Mouse (Mus musculus) intestine, embryonic 15.5 days (tissue): ENCODE data around the gene Zdhhc18. TPM values are rescaled to one million over a fixed set of nuclear protein-coding genes. Genes with fewer than 3 reads are reported as not detected.
A peak's percentile ranks its signal among the peaks of the same experiment; 100 is the strongest.

Experiments
- ATAC-seq: fragments of 200-750 bp; cut with Nextera tagmentation; 2 replicates; pipeline ENCODE4 v1.8.0; 2017; ENCODE audit warnings: moderate TSS enrichment, moderate library complexity
- H3K27ac ChIP-seq: fragments of 300-500 bp; sonication (generic); 2 replicates; pipeline ENCODE4 v1.5.1; 2015; ENCODE audit warnings: mild to moderate bottlenecking, inconsistent platforms
- H3K27me3 ChIP-seq: fragments of 300-500 bp; sonication (generic); replicated peaks from 2 replicates; pipeline ENCODE4 v1.6.1; 2015; ENCODE audit warnings: inconsistent platforms
- H3K36me3 ChIP-seq: fragments of 300-500 bp; sonication (generic); 2 replicates; pipeline ENCODE4 v1.6.1; 2015; ENCODE audit warnings: inconsistent platforms
- H3K4me1 ChIP-seq: fragments of 300-500 bp; sonication (generic); replicated peaks from 2 replicates; pipeline ENCODE4 v1.6.1; 2015; ENCODE audit warnings: inconsistent platforms
- H3K4me2 ChIP-seq: fragments of 300-500 bp; sonication (generic); replicated peaks from 2 replicates; pipeline ENCODE4 v1.6.1; 2015; ENCODE audit warnings: mild to moderate bottlenecking, inconsistent platforms
- H3K4me3 ChIP-seq: fragments of 300-500 bp; sonication (generic); replicated peaks from 2 replicates; pipeline ENCODE4 v1.5.1; 2015; ENCODE audit warnings: inconsistent platforms
- H3K9ac ChIP-seq: fragments of 300-500 bp; sonication (generic); 2 replicates; pipeline ENCODE4 v1.6.1; 2015; ENCODE audit warnings: inconsistent platforms
- H3K9me3 ChIP-seq: fragments of 300-500 bp; sonication (generic); 2 replicates; pipeline ENCODE4 v1.6.1; 2016; ENCODE audit warnings: inconsistent platforms
- WGBS: fragments of 180-500 bp; shearing (Covaris S2); methylation state at CpG from one replicate; pipeline ENCODE4 v1.1.7; 2015; 5-methylcytosine and 5-hydroxymethylcytosine counted together
- polyA plus RNA-seq: library from polyadenylated mRNA; unstranded; fragments of >200 nt; fragmentation: Nextera tagmentation; extraction: Ambion mirVana; gene quantifications from 2 replicates; pipeline ENCODE4 v1.2.1, GENCODE M21; 2015

Gene Zdhhc18
- polyA plus RNA-seq, 1 experiment from 2014 or later, result 4.1 TPM

DNA sequence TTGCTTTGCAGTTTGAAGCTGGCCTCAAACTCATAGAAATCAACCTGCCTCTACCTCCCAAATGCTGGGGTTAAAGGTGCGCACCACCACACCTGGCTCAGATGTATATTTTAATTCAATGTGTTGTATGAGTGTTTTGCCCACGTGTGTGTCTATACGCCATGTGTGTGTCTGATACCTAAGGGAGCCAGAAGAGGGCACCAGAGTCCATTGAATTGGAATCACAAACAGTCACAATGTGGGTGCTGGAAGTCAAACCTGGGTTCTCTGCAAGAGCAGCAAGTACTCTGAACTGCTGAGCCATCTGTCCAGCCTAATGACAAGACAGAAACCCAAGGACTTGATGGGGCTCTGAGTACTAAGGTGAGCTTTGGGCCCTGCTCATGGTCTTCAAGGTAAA lies 4.8 kb downstream of the Zdhhc18 start:
- 87% methylated on average over 3 of the region's 3 CpGs for WGBS
- no peaks in the 10 kb centered on the region for H3K4me1 ChIP-seq
- no peak for ATAC-seq
- no peak overlapping the region for H3K4me3 ChIP-seq
- no peak overlapping the region for H3K4me2 ChIP-seq
- no peak overlapping the region for H3K27ac ChIP-seq
- H3K36me3 ChIP-seq, result no peaks in the 10 kb centered on the region
- H3K27me3 ChIP-seq, result no peaks in the 10 kb centered on the region
- no peak overlapping the region for H3K9ac ChIP-seq
- H3K9me3 ChIP-seq, result no peaks in the 10 kb centered on the region; the same call in 1 of the 2 replicates

DNA sequence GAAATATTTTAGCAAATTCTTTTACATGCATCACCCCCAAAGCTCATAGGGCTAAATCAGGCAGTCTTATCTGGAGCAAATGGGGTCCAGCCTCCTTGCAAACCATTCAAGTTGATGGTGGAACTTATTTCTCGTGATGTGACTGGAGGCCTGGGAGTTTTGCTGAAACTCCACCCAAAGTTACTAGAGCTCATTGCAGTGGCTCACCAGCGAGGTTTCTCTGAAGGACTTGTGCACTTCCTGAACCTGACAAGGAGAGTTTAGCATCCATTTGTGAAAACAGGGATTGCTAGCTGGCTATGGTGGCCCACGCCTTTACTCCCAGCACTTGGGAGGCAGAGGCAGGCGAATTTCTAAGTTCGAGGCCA lies 15.9 kb downstream of the Zdhhc18 start:
- Histone ChIP-seq H3K27me3 (no peaks in the 10 kb centered on the region), H3K9me3 (no peaks in the 10 kb centered on the region), H3K4me1 (peaks cover 10% of the 10 kb centered on the region), H3K4me3 (no peak overlapping the region), H3K27ac (no peak overlapping the region), H3K36me3 (no peaks in the 10 kb centered on the region), H3K9ac (no peak overlapping the region), H3K4me2 (no peak overlapping the region)
- no peak for ATAC-seq
- WGBS, result 80% methylated on average over 5 of the region's 5 CpGs

DNA sequence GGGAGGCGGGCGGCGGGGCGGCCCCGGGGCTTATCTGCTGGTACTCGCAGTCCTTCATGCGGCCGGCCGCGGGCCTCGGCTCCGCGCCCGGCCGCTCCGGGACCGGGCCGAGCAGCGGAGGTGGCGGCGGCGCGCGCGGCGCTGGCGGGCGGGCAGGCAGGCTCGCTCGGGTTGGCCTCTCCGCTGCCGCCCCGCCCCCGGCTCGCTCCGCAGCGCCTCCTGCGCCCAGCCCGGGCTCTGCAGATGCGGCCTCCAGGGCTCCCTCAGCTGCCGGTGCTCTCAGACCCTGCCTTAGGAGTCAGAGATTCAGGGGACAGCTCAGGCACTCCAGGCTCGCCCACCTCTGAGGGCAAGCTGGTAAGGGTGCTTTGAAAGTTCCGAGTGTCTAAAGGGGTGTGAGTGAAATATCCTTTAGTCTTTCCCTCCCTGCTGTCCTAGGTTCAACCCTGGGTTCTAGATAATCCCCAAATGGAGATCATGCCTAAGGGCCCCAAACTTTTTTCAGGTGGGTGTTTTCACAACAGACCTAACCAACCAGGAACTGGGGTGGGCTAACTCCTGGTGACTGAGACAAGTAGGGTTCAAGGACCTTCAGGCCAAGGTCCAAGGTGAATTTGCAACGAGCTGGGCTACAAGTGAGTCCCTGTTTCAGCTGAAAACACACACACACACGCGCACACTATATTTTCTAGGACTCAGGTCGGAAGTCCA lies 16.5 kb downstream of the Zdhhc18 start:
- H3K4me1 ChIP-seq, result peaks cover 10% of the 10 kb centered on the region
- 8% methylated on average over 38 of the region's 47 CpGs for WGBS
- no peaks in the 10 kb centered on the region for H3K36me3 ChIP-seq
- peak; percentile 94 for ATAC-seq
- peak overlapping the region; percentile 86 for H3K9ac ChIP-seq
- peak overlapping the region; percentile 74 for H3K27ac ChIP-seq
- H3K9me3 ChIP-seq, result no peaks in the 10 kb centered on the region
- peak overlapping the region; percentile 77 for H3K4me3 ChIP-seq
- peak overlapping the region; percentile 89 for H3K4me2 ChIP-seq
- H3K27me3 ChIP-seq, result no peaks in the 10 kb centered on the region

DNA sequence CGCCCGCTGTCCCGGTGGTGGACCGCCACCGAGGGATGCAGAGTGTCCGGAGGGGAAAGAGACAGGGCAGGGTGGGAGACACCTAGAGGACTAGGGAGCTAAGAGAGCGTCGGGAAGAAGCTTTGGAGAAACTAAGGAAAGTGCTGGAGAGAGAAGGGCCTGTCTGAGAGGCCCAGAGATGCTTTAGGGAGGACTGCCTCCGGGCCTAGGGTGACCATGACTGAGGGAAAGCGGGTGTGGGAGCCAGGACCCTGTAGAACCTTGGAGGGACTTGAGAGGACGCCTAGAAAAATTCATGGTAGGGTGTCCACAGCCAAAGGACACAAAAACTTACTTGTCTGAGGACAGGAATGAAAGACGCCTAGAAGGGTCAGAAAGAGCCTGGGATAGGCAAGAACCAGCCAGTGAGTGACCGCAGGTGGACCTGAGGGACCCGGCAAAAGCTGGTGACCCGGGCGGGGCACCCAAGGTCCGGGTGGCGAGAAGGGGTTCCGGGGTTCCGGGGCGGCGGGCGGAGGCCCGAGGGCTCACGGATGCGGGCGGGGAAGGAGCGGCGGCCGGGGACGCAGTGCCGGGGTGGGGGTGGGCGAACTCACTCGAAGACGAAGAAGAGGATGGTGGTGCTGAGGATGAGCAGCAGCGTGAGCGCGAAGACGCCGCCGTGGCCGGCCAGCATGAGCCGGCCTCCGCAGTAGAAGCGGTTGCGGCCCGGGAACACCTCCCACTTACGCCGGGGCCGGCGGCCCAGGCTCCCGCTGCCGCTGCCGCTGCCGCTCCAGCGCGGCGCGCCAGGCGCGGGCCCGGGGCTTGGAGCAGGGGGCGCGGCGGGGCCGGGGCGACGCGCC lies 17.2 kb downstream of the Zdhhc18 start:
- Histone ChIP-seq H3K4me1 (peaks cover 10% of the 10 kb centered on the region), H3K9me3 (no peaks in the 10 kb centered on the region), H3K4me2 (peak overlapping the region; percentile 89), H3K27ac (peak overlapping the region; percentile 74), H3K27me3 (no peaks in the 10 kb centered on the region), H3K9ac (peak overlapping the region; percentile 86), H3K36me3 (no peaks in the 10 kb centered on the region), H3K4me3 (peak overlapping the region; percentile 77)
- peak; percentile 86 for ATAC-seq
- 3% methylated on average over 56 of the region's 69 CpGs for WGBS

DNA sequence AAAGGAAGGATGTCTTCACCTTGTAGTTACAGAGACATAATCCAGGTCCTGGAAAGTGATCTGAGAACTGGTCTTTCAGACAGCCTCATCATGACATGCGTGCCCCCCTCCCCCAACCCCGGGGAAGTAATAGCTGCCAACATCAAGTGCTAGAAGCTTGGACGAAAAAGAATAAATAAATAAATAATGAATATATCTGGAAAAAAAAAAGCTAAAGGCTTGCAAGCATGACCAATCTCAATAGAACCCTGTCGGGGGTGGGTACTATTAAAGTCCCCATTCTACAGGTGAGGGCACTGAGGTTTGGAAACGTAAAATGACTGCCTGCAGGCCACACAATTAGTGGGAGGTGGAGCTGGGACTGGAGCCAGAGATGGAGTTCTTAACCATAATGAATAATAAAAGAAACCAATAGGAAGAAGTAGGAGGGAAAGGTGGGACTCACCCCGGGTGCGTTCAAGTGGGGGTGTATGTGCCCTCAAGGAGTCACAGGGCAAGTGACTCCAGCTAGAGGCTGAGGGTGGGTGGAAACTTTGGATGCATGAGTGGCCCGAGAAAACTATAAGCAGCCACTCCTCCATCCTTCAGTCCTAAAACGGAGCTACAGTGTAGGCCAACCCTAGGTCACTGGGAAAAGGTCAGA lies 18.1 kb downstream of the Zdhhc18 start:
- H3K9me3 ChIP-seq, result no peaks in the 10 kb centered on the region
- peak overlapping the region; percentile 86 for H3K9ac ChIP-seq
- 43% methylated on average over 9 of the region's 9 CpGs for WGBS
- ATAC-seq, result no peak
- H3K27ac ChIP-seq, result no peak overlapping the region; the same call in 1 of the 2 replicates
- H3K4me3 ChIP-seq, result peak overlapping the region; percentile 77
- H3K4me1 ChIP-seq, result peaks cover 10% of the 10 kb centered on the region
- no peaks in the 10 kb centered on the region for H3K27me3 ChIP-seq
- peak overlapping the region; percentile 89 for H3K4me2 ChIP-seq
- no peaks in the 10 kb centered on the region for H3K36me3 ChIP-seq

DNA sequence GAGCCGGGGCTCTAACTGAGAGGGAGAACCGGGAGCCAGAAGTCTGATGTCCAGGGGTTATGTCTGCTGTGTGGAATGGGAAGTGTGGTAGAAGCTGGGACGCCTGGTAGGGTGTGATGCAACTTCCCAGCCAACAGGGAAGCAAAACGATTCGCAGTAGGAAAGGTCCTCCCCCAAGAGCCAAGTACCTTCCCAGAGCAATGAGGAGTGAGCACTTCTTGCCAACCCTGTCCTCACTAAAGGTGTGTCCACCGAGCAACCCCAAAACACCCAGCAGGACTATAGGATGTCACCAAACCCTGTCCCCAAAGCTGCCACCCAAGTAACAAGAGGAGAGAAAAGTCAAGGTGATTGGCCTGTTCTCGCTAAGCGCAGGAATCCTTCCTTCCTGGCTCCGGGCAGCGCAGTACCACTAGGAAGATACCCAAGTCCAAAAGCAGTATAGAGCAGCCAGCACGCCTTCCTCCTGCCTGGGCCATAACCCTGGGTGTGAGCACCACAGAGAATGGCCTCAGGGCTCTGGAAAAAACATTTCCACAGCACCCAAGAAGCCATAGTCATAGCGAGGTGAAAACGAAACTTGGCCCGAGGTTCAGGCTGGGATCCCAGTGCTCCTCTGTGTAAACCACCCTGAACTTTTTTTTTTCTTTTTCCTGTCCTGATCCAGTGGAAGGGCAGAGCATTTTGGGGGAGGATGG lies 18.7 kb downstream of the Zdhhc18 start:
- ATAC-seq, result no peak
- Histone ChIP-seq H3K27me3 (no peaks in the 10 kb centered on the region), H3K36me3 (no peaks in the 10 kb centered on the region), H3K27ac (no peak overlapping the region), H3K4me3 (no peak overlapping the region), H3K4me1 (peaks cover 10% of the 10 kb centered on the region), H3K9me3 (no peaks in the 10 kb centered on the region), H3K9ac (no peak overlapping the region), H3K4me2 (peak overlapping the region; percentile 89)
- 74% methylated on average over 14 of the region's 14 CpGs for WGBS

DNA sequence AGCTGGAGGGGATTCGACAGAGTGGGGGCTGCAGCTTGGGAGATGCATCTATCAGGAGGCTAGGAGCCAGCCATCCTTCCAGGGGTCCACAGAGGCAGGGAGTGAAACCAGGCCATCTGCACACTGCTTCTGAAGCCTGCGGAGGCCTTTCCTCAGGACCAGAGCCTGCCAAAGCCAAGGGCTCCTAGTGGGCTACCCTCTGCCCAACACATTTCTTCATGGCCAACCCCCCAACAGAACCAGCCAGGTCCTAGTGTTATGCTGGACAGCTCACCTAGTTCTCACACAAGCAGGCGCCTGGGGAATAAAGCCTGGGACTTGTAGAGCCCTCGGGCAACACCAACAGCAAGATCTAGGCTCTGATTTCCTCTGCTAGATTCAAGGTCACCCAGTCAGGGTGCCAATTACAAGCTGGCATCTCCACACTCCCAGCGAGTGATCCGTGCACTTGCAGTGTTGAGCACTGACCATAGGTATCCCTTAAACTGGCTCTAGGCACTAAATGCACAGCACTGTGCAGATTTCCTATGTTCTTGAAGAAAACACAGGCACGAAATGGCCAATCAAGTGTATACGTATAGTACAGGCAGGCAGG lies 19.5 kb downstream of the Zdhhc18 start:
- Histone ChIP-seq H3K27ac (no peak overlapping the region), H3K4me3 (no peak overlapping the region), H3K9me3 (no peaks in the 10 kb centered on the region), H3K9ac (no peak overlapping the region), H3K36me3 (no peaks in the 10 kb centered on the region), H3K4me1 (peaks cover 10% of the 10 kb centered on the region), H3K4me2 (no peak overlapping the region), H3K27me3 (no peaks in the 10 kb centered on the region)
- ATAC-seq, result no peak
- WGBS, result 88% methylated on average over 8 of the region's 8 CpGs

DNA sequence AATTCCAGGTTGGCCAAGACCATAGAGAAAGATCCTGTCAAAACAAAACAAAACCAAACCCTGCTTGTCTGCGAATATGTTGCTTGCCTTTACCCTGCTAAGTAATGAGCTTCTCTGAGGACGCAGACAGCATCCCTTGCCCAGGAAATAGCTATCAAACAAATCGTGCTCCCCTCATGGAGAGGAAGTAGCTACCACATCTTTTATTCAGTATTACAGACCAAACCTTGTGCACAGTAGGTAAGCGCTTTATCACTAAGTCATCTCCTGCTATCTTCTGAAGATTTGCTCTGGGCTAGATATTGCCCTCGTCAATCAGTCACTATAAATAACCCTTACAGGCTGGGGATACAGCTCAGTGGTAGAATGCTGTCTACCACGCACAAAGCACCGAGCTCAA lies 20.8 kb downstream of the Zdhhc18 start:
- 82% methylated on average over 7 of the region's 7 CpGs for WGBS
- Histone ChIP-seq H3K4me1 (peaks cover 10% of the 10 kb centered on the region), H3K9me3 (no peaks in the 10 kb centered on the region), H3K4me3 (no peak overlapping the region), H3K36me3 (0 out of 2 replicates have a peak, but pooled peaks cover 3% of the 10 kb centered on the region), H3K27ac (no peak overlapping the region), H3K27me3 (no peaks in the 10 kb centered on the region), H3K4me2 (no peak overlapping the region), H3K9ac (no peak overlapping the region)
- no peak for ATAC-seq

DNA sequence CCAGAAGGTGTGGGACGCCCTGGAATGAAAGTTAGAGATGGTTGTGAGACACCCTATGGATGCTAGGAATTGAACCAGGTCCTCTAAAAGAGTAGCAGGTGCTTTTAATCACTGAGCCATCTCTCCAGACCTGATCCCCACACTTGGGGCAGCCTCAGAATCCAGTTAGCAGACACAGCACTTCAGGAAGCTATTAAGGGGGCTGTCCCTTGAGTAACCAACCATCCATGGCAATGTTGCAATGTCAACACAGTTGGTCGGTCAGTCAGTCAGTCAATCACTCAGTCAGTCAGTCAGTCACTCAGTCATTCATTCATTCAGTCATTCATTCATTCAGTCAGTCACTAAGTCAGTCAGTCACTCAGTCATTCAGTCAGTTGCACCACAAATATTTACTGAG lies 21.4 kb downstream of the Zdhhc18 start:
- no peak overlapping the region for H3K27ac ChIP-seq
- ATAC-seq, result no peak
- H3K4me2 ChIP-seq, result no peak overlapping the region
- no peak overlapping the region for H3K9ac ChIP-seq
- 79% methylated on average over 2 of the region's 2 CpGs for WGBS
- H3K27me3 ChIP-seq, result no peaks in the 10 kb centered on the region
- no peaks in the 10 kb centered on the region for H3K9me3 ChIP-seq
- H3K36me3 ChIP-seq, result 0 out of 2 replicates have a peak, but pooled peaks cover 3% of the 10 kb centered on the region
- H3K4me1 ChIP-seq, result peaks cover 10% of the 10 kb centered on the region
- H3K4me3 ChIP-seq, result no peak overlapping the region

DNA sequence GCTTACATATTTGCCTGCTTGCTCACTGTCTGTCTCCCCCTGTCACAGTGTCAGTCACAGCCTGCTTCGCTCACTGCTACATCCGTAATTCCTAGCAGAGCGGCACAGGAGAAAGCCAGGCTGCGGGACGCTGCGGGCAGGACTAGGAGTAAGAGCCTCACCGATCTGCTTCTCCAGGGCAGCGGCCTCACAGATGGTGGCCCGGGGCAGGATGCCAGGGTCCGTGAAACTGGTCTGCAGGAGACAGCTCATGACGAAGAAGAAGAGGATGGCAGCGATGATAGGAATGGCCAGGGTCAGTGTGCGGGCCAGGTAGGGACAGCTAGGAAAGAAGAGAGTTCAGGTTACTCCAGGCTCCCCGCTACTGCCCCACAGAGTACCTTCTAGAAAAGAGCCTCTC lies 22.9 kb downstream of the Zdhhc18 start:
- Histone ChIP-seq H3K4me3 (no peak overlapping the region), H3K36me3 (0 out of 2 replicates have a peak, but pooled peaks cover 3% of the 10 kb centered on the region), H3K9ac (no peak overlapping the region), H3K27ac (no peak overlapping the region), H3K4me2 (no peak overlapping the region), H3K4me1 (peaks cover 3% of the 10 kb centered on the region), H3K27me3 (no peaks in the 10 kb centered on the region), H3K9me3 (no peaks in the 10 kb centered on the region)
- 96% methylated on average over 14 of the region's 14 CpGs for WGBS
- ATAC-seq, result no peak

DNA sequence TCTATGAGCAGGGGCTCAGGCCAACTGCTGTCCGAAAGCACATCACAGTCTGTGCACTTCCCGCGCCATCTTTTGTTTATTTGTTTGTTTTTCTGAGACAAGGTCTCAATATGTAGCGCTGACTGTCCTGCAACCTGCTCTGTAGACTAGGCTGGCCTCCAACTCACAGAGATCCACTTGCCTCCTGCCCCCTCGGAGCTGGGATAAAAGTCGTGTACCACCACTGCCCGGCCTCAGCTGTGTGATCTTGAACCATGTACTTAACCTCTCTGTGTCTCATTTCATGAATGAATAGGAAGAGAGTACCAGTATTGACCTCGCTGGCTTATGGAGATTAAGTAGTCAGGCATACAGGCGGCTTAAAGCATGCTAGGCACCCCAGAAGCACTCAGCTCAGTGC lies 23.3 kb downstream of the Zdhhc18 start:
- ATAC-seq, result no peak
- Histone ChIP-seq H3K4me1 (no peaks in the 10 kb centered on the region; the same call in 1 of the 2 replicates), H3K27ac (no peak overlapping the region), H3K9ac (no peak overlapping the region), H3K9me3 (no peaks in the 10 kb centered on the region), H3K4me2 (no peak overlapping the region), H3K4me3 (no peak overlapping the region), H3K36me3 (0 out of 2 replicates have a peak, but pooled peaks cover 3% of the 10 kb centered on the region), H3K27me3 (no peaks in the 10 kb centered on the region)
- 93% methylated on average over 9 of the region's 9 CpGs for WGBS
